Mouse (Mus musculus): ENCODE results near the gene Rab8a. TPM values are rescaled to one million over a fixed set of nuclear protein-coding genes. Genes with fewer than 3 reads are reported as not detected.
A peak's percentile ranks its signal among the peaks of the same experiment; 100 is the strongest.

The Rab8a gene
- polyA plus RNA-seq, 1 experiment = 128 TPM

- TF ChIP-seq POLR2A (IDR thresholded peaks at IDR 0.05; ENCODE audit: borderline replicate concordance, low read depth, low read length) (no peak), CTCF (IDR thresholded peaks at IDR 0.05; ENCODE audit: low read depth, low read length) (no peak)
- H3K4me3 ChIP-seq (ENCODE audit: insufficient read depth, low read length) = no peak overlapping the region
- peaks cover 26% of the 10 kb centered on the region for H3K4me1 ChIP-seq (ENCODE audit: control insufficient read depth, insufficient read depth, low read length)
- H3K27ac ChIP-seq (ENCODE audit: insufficient read depth, low read depth, low read length) = no peak overlapping the region
Observed at GRCm38 (mm10) chr8:72132891-72133290, 28.1 kb upstream of the Rab8a start.

GRCm38 (mm10) chr8:72133507-72133906, 27.5 kb upstream of the Rab8a start:
- H3K4me1 ChIP-seq (ENCODE audit: control insufficient read depth, insufficient read depth, low read length) = peaks cover 31% of the 10 kb centered on the region
- no peak overlapping the region for H3K27ac ChIP-seq (ENCODE audit: insufficient read depth, low read depth, low read length)
- H3K4me3 ChIP-seq (ENCODE audit: insufficient read depth, low read length) = no peak overlapping the region
- TF ChIP-seq POLR2A (IDR thresholded peaks at IDR 0.05; ENCODE audit: borderline replicate concordance, low read depth, low read length) = no peak
- TF ChIP-seq CTCF (IDR thresholded peaks at IDR 0.05; ENCODE audit: low read depth, low read length) = no peak

- TF ChIP-seq CTCF (IDR thresholded peaks at IDR 0.05; ENCODE audit: low read depth, low read length) (no peak), POLR2A (IDR thresholded peaks at IDR 0.05; ENCODE audit: borderline replicate concordance, low read depth, low read length) (no peak)
Observed at GRCm38 (mm10) chr8:72134756-72135445, 26.1 kb upstream of the Rab8a start, which contains the start of gene Tpm4. Gene Tpm4, plus strand, starts transcription at chr8:72134975.

GRCm38 (mm10) chr8:72135446-72136301, 25.3 kb upstream of the Rab8a start:
- no peak for TF ChIP-seq POLR2A (IDR thresholded peaks at IDR 0.05; ENCODE audit: borderline replicate concordance, low read depth, low read length)
- H3K4me3 ChIP-seq (ENCODE audit: insufficient read depth, low read length) = peak overlapping the region; percentile 69
- peaks cover 35% of the 10 kb centered on the region for H3K4me1 ChIP-seq (ENCODE audit: control insufficient read depth, insufficient read depth, low read length)
- H3K27ac ChIP-seq (ENCODE audit: insufficient read depth, low read depth, low read length) = peak overlapping the region; percentile 87

More at GRCm38 (mm10) chr8:72134756-72135445, 26.1 kb upstream of the Rab8a start, which contains the start of gene Tpm4:
- Histone ChIP-seq H3K4me3 (ENCODE audit: insufficient read depth, low read length) (peak within 1 kb of the TSS; percentile 69), H3K4me1 (ENCODE audit: control insufficient read depth, insufficient read depth, low read length) (peaks cover 35% of the 10 kb centered on the region), H3K27ac (ENCODE audit: insufficient read depth, low read depth, low read length) (peak within 1 kb of the TSS; percentile 87)

GRCm38 (mm10) chr8:72136302-72136978, 24.6 kb upstream of the Rab8a start:
- Histone ChIP-seq H3K4me3 (ENCODE audit: insufficient read depth, low read length) (peak overlapping the region; percentile 69), H3K27ac (ENCODE audit: insufficient read depth, low read depth, low read length) (peak overlapping the region; percentile 87), H3K4me1 (ENCODE audit: control insufficient read depth, insufficient read depth, low read length) (peaks cover 35% of the 10 kb centered on the region)
- no peak for TF ChIP-seq CTCF (IDR thresholded peaks at IDR 0.05; ENCODE audit: low read depth, low read length)
- TF ChIP-seq POLR2A (IDR thresholded peaks at IDR 0.05; ENCODE audit: borderline replicate concordance, low read depth, low read length) = no peak

- H3K4me3 ChIP-seq (ENCODE audit: insufficient read depth, low read length) = no peak overlapping the region
- TF ChIP-seq CTCF (IDR thresholded peaks at IDR 0.05; ENCODE audit: low read depth, low read length) = no peak
- no peak for TF ChIP-seq POLR2A (IDR thresholded peaks at IDR 0.05; ENCODE audit: borderline replicate concordance, low read depth, low read length)
- H3K27ac ChIP-seq (ENCODE audit: insufficient read depth, low read depth, low read length) = no peak overlapping the region
- peaks cover 35% of the 10 kb centered on the region for H3K4me1 ChIP-seq (ENCODE audit: control insufficient read depth, insufficient read depth, low read length)
Observed at GRCm38 (mm10) chr8:72137431-72137830, 23.6 kb upstream of the Rab8a start.

- Histone ChIP-seq H3K4me3 (ENCODE audit: insufficient read depth, low read length) (no peak overlapping the region), H3K27ac (ENCODE audit: insufficient read depth, low read depth, low read length) (no peak overlapping the region), H3K4me1 (ENCODE audit: control insufficient read depth, insufficient read depth, low read length) (peaks cover 33% of the 10 kb centered on the region)
- TF ChIP-seq CTCF (IDR thresholded peaks at IDR 0.05; ENCODE audit: low read depth, low read length) (no peak), POLR2A (IDR thresholded peaks at IDR 0.05; ENCODE audit: borderline replicate concordance, low read depth, low read length) (no peak)
Observed at GRCm38 (mm10) chr8:72138456-72138855, 22.5 kb upstream of the Rab8a start.

GRCm38 (mm10) chr8:72143256-72143824, 17.7 kb upstream of the Rab8a start:
- Histone ChIP-seq H3K4me3 (ENCODE audit: insufficient read depth, low read length) (no peak overlapping the region), H3K4me1 (ENCODE audit: control insufficient read depth, insufficient read depth, low read length) (peaks cover 40% of the 10 kb centered on the region), H3K27ac (ENCODE audit: insufficient read depth, low read depth, low read length) (peak overlapping the region; percentile 73; the same call in 1 of the 2 replicates)
- TF ChIP-seq POLR2A (IDR thresholded peaks at IDR 0.05; ENCODE audit: borderline replicate concordance, low read depth, low read length) (no peak), CTCF (IDR thresholded peaks at IDR 0.05; ENCODE audit: low read depth, low read length) (no peak)

GRCm38 (mm10) chr8:72144345-72144975, 16.5 kb upstream of the Rab8a start:
- peak overlapping the region; percentile 73 for H3K27ac ChIP-seq (ENCODE audit: insufficient read depth, low read depth, low read length)
- H3K4me1 ChIP-seq (ENCODE audit: control insufficient read depth, insufficient read depth, low read length) = peaks cover 40% of the 10 kb centered on the region
- no peak overlapping the region for H3K4me3 ChIP-seq (ENCODE audit: insufficient read depth, low read length)
- TF ChIP-seq POLR2A (IDR thresholded peaks at IDR 0.05; ENCODE audit: borderline replicate concordance, low read depth, low read length) (no peak), CTCF (IDR thresholded peaks at IDR 0.05; ENCODE audit: low read depth, low read length) (no peak)
